Mouse (Mus musculus): ENCODE measurements around the gene Gm13275.
"Not testable (repeated sequence)": the region's sequence is repeated elsewhere in the genome, so short reads cannot be mapped to it uniquely, and the experiment has no call there.

Gm13275 gene

DNA sequence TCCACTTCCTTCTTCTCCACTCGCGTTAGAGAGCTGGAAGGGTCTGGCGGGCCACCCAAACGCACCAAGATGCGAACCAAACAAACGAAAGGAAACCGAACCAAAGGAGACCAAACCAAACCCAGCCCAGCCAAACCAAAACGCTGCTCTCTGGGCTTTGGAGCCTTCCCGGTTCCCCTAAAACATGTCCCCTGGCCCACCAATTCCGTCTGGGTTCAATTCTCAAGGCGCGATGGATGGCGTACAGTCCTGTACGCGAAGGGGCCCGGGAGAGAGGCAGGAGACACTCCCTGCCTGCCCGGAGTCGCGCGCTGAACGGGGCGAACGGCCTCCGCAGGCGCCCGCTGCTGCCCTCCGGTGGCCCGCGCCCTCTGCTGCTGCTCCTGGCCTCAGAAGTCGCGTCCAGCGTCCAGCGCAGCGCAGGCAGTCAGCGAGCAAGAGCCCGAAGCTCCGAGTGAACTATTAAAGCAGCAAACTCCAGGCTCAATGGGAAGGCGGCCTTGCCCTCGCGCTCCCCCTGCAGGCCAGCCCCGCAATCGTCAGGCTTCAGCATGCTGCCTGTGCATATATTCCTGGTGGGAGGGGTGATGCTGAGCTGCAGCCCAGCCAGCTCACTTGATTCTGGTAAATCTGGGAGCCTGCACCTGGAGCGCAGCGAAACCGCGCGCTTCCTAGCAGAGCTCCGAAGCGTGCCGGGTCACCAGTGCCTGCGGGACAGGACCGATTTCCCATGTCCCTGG lies at the start of gene Gm13275:
Gene Gm13275 (plus strand): TSS at position 552 of the 740 bp plus-strand sequence.
- not testable (repeated sequence) for H3K4me1 ChIP-seq (replicated peaks; ENCODE audit: low read depth, low read length); H3K9me3 ChIP-seq (ENCODE audit: low read length); H3K27me3 ChIP-seq (ENCODE audit: insufficient read depth, low read length); H3K4me3 ChIP-seq (replicated peaks; ENCODE audit: low read length); H3K36me3 ChIP-seq (ENCODE audit: insufficient read depth, low read length)

DNA sequence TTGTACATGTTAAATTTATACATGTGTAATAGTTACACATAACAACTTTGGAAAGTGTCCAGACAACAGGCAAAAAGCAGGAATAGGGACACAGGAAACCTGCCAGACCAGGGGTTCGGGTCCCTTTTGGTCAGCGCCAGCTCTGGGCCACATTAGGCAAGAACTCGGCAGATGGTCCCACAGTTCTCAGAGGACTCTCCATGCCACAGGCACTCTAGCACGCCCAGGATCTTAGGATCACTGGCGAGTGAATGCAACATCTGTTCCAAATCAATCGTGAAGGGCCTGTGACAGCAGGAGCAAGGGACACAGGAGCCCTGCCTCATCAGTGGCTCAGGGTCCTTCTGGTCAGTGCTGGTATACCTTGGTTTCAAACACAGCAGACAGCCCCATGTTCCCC lies 44.4 kb upstream of the Gm13275 start:
- Histone ChIP-seq H3K27me3 (ENCODE audit: insufficient read depth, low read length) (no peaks in the 10 kb centered on the region), H3K4me1 (replicated peaks; ENCODE audit: low read depth, low read length) (peaks cover 6% of the 10 kb centered on the region; the same call in 1 of the 2 replicates), H3K4me3 (replicated peaks; ENCODE audit: low read length) (no peak overlapping the region), H3K36me3 (ENCODE audit: insufficient read depth, low read length) (no peaks in the 10 kb centered on the region), H3K9me3 (ENCODE audit: low read length) (peaks cover 12% of the 10 kb centered on the region)
- no peak for TF ChIP-seq POU5F1 (IDR thresholded peaks at IDR 0.05; ENCODE audit: borderline replicate concordance, low read length)
- TF ChIP-seq NANOG (IDR thresholded peaks at IDR 0.05; ENCODE audit: borderline replicate concordance, low read length): no peak
- TF ChIP-seq CTCF (conservative IDR thresholded peaks at IDR 0.05; ENCODE audit: low read length): no peak

GRCm38 (mm10) chr4:88754818-88755340 lies 39.4 kb upstream of the Gm13275 start, which contains the start of gene Gm13271:
TSS of gene Gm13271 (plus strand) at chr4:88754868.
- H3K4me3 ChIP-seq (replicated peaks; ENCODE audit: low read length): not testable (repeated sequence)
- peaks cover 19% of the 10 kb centered on the region for H3K27me3 ChIP-seq (ENCODE audit: insufficient read depth, low read length)

GRCm38 (mm10) chr4:88756581-88757513 lies 37.4 kb upstream of the Gm13275 start:
- H3K9me3 ChIP-seq (ENCODE audit: low read length); H3K36me3 ChIP-seq (ENCODE audit: insufficient read depth, low read length); H3K4me1 ChIP-seq (replicated peaks; ENCODE audit: low read depth, low read length); H3K4me3 ChIP-seq (replicated peaks; ENCODE audit: low read length): not testable (repeated sequence)
- H3K27me3 ChIP-seq (ENCODE audit: insufficient read depth, low read length): peaks cover 19% of the 10 kb centered on the region

More at GRCm38 (mm10) chr4:88754818-88755340, 39.4 kb upstream of the Gm13275 start, which contains the start of gene Gm13271:
- H3K36me3 ChIP-seq (ENCODE audit: insufficient read depth, low read length); H3K4me1 ChIP-seq (replicated peaks; ENCODE audit: low read depth, low read length): not testable (repeated sequence)
- peaks cover 11% of the 10 kb centered on the region for H3K9me3 ChIP-seq (ENCODE audit: low read length)

DNA sequence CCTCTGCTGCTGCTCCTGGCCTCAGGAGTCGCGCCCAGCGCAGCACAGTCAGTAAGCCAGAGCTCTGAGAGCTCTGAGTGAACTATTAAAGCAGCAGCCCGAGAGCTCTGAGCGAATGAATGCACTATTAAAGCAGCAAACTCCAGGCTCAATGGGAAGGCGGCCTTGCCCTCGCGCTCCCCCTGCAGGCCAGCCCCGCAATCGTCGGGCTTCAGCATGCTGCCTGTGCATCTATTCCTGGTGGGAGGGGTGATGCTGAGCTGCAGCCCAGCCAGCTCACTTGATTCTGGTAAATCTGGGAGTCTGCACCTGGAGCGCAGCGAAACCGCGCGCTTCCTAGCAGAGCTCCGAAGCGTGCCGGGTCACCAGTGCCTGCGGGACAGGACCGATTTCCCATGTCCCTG lies 36.7 kb upstream of the Gm13275 start:
- H3K4me1 ChIP-seq (replicated peaks; ENCODE audit: low read depth, low read length); H3K4me3 ChIP-seq (replicated peaks; ENCODE audit: low read length); H3K9me3 ChIP-seq (ENCODE audit: low read length); H3K36me3 ChIP-seq (ENCODE audit: insufficient read depth, low read length): not testable (repeated sequence)
- peaks cover 22% of the 10 kb centered on the region for H3K27me3 ChIP-seq (ENCODE audit: insufficient read depth, low read length)

DNA sequence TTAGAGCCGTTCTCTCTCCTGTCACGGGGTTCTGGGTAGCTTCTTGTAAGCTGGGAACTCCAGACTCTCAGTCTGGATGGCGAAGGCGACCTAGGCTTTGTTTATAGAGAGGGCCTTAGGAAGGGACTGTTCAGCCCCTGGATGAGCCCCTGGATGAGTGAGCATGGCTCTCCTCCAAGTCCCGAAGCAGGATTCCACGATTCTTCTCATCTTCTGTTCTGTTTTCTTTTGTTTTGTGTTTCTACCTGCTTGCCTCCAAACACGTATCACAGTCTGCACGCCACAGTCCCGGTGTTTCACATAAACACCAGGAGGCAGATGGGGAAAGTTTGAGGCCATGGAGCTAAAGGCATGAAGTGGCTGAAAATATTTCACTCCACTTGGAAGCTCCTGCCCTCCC lies 35.5 kb upstream of the Gm13275 start:
- H3K9me3 ChIP-seq (ENCODE audit: low read length); H3K4me3 ChIP-seq (replicated peaks; ENCODE audit: low read length); H3K36me3 ChIP-seq (ENCODE audit: insufficient read depth, low read length); H3K4me1 ChIP-seq (replicated peaks; ENCODE audit: low read depth, low read length): not testable (repeated sequence)
- peaks cover 22% of the 10 kb centered on the region for H3K27me3 ChIP-seq (ENCODE audit: insufficient read depth, low read length)

DNA sequence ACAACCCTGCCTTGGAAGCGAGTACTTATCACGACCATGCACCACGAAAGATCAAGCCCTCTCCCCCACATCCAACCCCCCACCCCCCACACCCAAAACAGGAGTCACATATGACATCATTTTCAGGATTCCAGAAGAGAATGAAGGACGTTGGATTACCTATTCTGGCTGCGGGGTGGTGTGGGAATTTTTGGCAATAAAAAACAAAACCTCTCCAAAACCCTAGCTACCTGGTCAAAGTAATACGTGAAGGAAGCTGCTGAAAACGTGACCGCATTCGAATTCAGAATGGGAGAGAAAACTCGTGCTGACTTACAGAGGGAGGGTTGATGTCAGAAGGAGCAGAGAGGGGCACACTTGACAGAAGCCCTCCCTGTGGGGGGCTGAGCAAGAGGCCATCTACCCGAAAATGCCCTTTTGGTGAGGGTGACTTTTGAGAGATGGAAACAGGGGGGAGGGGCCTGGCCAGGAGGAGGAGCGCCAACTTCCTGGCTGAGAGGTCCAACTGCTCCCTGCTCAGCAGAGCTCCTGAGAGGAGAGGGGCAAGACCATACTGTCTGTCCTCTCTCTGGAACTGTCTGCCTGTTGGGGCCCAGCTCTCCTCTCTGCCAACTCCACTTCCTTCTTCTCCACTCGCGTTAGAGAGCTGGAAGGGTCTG lies 34.5 kb upstream of the Gm13275 start, which contains the start of gene Gm13283:
Gene Gm13283 (plus strand): TSS at position 510 of the 659 bp plus-strand sequence.
- H3K4me1 ChIP-seq (replicated peaks; ENCODE audit: low read depth, low read length); H3K9me3 ChIP-seq (ENCODE audit: low read length); H3K4me3 ChIP-seq (replicated peaks; ENCODE audit: low read length); H3K36me3 ChIP-seq (ENCODE audit: insufficient read depth, low read length): not testable (repeated sequence)
- H3K27me3 ChIP-seq (ENCODE audit: insufficient read depth, low read length): peaks cover 22% of the 10 kb centered on the region

DNA sequence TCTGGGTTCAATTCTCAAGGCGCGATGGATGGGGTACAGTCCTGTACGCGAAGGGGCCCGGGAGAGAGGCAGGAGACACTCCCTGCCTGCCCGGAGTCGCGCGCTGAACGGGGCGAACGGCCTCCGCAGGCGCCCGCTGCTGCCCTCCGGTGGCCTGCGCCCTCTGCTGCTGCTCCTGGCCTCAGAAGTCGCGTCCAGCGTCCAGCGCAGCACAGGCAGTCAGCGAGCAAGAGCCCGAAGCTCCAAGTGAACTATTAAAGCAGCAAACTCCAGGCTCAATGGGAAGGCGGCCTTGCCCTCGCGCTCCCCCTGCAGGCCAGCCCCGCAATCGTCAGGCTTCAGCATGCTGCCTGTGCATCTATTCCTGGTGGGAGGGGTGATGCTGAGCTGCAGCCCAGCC lies 33.9 kb upstream of the Gm13275 start:
- not testable (repeated sequence) for H3K36me3 ChIP-seq (ENCODE audit: insufficient read depth, low read length); H3K4me1 ChIP-seq (replicated peaks; ENCODE audit: low read depth, low read length)
- H3K27me3 ChIP-seq (ENCODE audit: insufficient read depth, low read length): peaks cover 19% of the 10 kb centered on the region

DNA sequence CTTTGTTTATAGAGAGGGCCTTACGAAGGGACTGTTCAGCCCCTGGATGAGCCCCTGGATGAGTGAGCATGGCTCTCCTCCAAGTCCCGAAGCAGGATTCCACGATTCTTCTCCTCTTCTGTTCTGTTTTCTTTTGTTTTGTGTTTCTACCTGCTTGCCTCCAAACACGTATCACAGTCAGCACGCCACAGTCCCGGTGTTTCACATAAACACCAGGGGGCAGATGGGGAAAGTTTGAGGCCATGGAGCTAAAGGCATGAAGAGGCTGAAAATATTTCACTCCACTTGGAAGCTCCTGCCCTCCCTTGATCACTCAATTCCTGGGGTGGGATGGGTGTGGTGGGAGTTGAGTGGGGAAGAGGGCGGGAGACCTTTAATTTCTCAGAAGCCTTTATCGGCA lies 32.5 kb upstream of the Gm13275 start:
- not testable (repeated sequence) for H3K9me3 ChIP-seq (ENCODE audit: low read length); H3K4me1 ChIP-seq (replicated peaks; ENCODE audit: low read depth, low read length); H3K4me3 ChIP-seq (replicated peaks; ENCODE audit: low read length); H3K36me3 ChIP-seq (ENCODE audit: insufficient read depth, low read length); H3K27me3 ChIP-seq (ENCODE audit: insufficient read depth, low read length)

More for the DNA sequence above, 33.9 kb upstream of the Gm13275 start:
- H3K9me3 ChIP-seq (ENCODE audit: low read length); H3K4me3 ChIP-seq (replicated peaks; ENCODE audit: low read length): not testable (repeated sequence)

DNA sequence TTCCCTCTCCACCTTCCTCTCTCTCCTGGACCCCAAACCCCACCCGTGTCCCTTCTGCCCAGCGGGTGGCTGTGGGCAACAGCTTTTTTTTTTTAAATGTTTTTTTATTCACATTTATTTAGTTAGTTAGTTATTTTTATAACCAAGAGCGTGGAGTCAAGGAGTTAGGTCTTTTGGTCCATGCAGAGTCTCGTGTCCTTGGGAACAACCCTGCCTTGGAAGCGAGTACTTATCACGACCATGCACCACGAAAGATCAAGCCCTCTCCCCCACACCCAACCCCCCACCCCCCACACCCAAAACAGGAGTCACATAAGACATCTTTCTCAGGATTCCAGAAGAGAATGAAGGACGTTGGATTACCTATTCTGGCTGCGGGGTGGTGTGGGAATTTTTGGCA lies 31.9 kb upstream of the Gm13275 start:
- not testable (repeated sequence) for H3K9me3 ChIP-seq (ENCODE audit: low read length); H3K4me1 ChIP-seq (replicated peaks; ENCODE audit: low read depth, low read length); H3K27me3 ChIP-seq (ENCODE audit: insufficient read depth, low read length); H3K36me3 ChIP-seq (ENCODE audit: insufficient read depth, low read length); H3K4me3 ChIP-seq (replicated peaks; ENCODE audit: low read length)

GRCm38 (mm10) chr4:88763384-88764018 lies 30.8 kb upstream of the Gm13275 start:
- not testable (repeated sequence) for H3K27me3 ChIP-seq (ENCODE audit: insufficient read depth, low read length); H3K4me3 ChIP-seq (replicated peaks; ENCODE audit: low read length); H3K36me3 ChIP-seq (ENCODE audit: insufficient read depth, low read length); H3K4me1 ChIP-seq (replicated peaks; ENCODE audit: low read depth, low read length); H3K9me3 ChIP-seq (ENCODE audit: low read length)

DNA sequence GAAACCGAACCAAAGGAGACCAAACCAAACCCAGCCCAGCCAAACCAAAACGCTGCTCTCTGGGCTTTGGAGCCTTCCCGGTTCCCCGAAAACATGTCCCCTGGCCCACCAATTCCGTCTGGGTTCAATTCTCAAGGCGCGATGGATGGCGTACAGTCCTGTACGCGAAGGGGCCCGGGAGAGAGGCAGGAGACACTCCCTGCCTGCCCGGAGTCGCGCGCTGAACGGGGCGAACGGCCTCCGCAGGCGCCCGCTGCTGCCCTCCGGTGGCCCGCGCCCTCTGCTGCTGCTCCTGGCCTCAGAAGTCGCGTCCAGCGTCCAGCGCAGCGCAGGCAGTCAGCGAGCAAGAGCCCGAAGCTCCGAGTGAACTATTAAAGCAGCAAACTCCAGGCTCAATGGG lies 20.8 kb upstream of the Gm13275 start, which contains the start of gene Gm13290:
Gene Gm13290 (plus strand): TSS at position 301 of the 400 bp plus-strand sequence.
- H3K9me3 ChIP-seq (ENCODE audit: low read length); H3K36me3 ChIP-seq (ENCODE audit: insufficient read depth, low read length); H3K27me3 ChIP-seq (ENCODE audit: insufficient read depth, low read length); H3K4me1 ChIP-seq (replicated peaks; ENCODE audit: low read depth, low read length); H3K4me3 ChIP-seq (replicated peaks; ENCODE audit: low read length): not testable (repeated sequence)
